12 mouse cellular contexts compared by ENCODE assay signal in the genomic region with DNA sequence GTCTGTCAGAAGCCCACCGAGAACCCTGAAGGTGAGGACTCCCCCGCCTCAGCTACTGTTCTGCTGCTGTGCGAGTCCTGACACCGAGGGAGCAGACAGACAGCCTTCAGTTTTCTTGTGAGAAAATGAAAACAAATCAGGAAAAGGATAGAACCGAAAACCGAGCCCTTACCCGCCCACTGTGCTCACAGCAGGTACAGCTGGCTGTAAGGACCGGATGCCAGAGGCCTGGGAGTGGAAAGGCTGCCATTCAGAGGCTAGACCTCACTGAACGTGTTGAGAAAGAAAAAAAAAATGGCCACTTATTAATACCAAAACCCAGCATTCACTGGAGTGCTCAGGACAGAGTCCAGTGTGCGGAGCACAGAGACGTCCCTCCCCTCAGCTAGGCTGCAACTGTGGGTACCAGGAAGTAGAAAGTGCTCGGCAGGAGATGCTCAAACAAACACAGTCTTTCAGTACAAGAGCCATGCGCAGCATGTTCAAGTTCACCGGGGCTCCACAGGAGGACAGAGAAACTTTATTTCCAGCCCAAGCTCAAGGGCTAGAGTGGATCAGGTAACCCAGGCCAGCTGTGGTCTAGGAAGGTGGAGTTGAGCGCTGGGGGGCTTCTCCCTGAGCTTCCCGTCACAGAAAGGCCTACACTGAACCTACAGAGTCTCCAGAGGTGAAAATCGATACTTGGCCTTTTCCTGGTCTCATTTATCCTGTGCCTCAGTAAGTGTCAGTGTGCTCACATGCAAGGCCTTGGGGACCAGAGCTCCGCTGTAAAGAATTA.
DNase-seq lines count a peak whose midpoint lies in the region; ATAC-seq and TF ChIP-seq lines count a peak whose summit lies in the region.
"Had no signal": no experiment of that assay in that cellular context is flagged by ENCODE, and none has a peak within 500 bp of the region (broad histone marks: within the 10 kb centered on the region; RNA-seq: fewer than 3 reads in every experiment).

No protein-coding gene starts in this region.

- H3K36me3 ChIP-seq in hindbrain, embryonic 10.5 days: peaks cover 98% of the 10 kb centered on the region
- peaks cover 19% of the 10 kb centered on the region for H3K36me3 ChIP-seq in hindbrain, postnatal 0 days (ENCODE audit: insufficient read depth, low read length)
- H3K36me3 ChIP-seq in E14TG2a.4 (ENCODE audit: insufficient read depth, low read length): peaks cover 8% of the 10 kb centered on the region; the same call in 1 of the 2 replicates
- H3K36me3 ChIP-seq in embryonic facial prominence, embryonic 13.5 days: peaks cover 52% of the 10 kb centered on the region
- H3K36me3 ChIP-seq in limb, embryonic 14.5 days (ENCODE audit: control insufficient read depth, insufficient read depth, low read length): peaks cover 48% of the 10 kb centered on the region

- WGBS in hindbrain, embryonic 10.5 days: 68% methylated on average over 18 of the region's 18 CpGs
- WGBS in hindbrain, postnatal 0 days: 66% methylated on average over 18 of the region's 18 CpGs
- 52% methylated on average over 18 of the region's 18 CpGs for WGBS in embryonic facial prominence, embryonic 13.5 days
- WGBS in limb, embryonic 14.5 days: 54% methylated on average over 18 of the region's 18 CpGs

- peak overlapping the region; percentile 56; the same call in 1 of the 2 replicates for H3K27ac ChIP-seq in hindbrain, embryonic 10.5 days
- H3K27ac ChIP-seq in hindbrain, postnatal 0 days: no peak overlapping the region
- peak overlapping the region; percentile 60 for H3K27ac ChIP-seq in embryonic facial prominence, embryonic 13.5 days
- H3K27ac ChIP-seq in limb, embryonic 14.5 days (replicated peaks; ENCODE audit: low read depth, low read length): peak overlapping the region; percentile 61
- H3K27ac ChIP-seq: liver, embryonic 14.5 days had no signal

- no peak for DNase-seq in hindbrain, embryonic 10.5 days (ENCODE audit: low spot score)
- DNase-seq in hindbrain, postnatal 0 days (ENCODE audit: low spot score): no peak
- no peak for DNase-seq in limb, embryonic 14.5 days (ENCODE audit: low spot score)
- no peak for DNase-seq in heart, adult 8-10 months (ENCODE audit: low spot score)
- no peak for DNase-seq in thymus, postnatal 36 days
- no peak for DNase-seq in frontal cortex, postnatal 25 days (ENCODE audit: low spot score in 2 of 2)
- DNase-seq: gastrocnemius, postnatal 10 days; heart, postnatal 10 days had no signal

- no peak for TF ChIP-seq CTCF in hindbrain, postnatal 0 days (IDR thresholded peaks at IDR 0.05; ENCODE audit: low read depth)
- TF ChIP-seq CTCF in E14TG2a.4 (conservative IDR thresholded peaks at IDR 0.05; ENCODE audit: low read length): no peak

- no peak overlapping the region for H3K4me3 ChIP-seq in hindbrain, embryonic 10.5 days
- H3K4me3 ChIP-seq in hindbrain, postnatal 0 days (ENCODE audit: low read length): no peak overlapping the region
- peak overlapping the region; percentile 26; the same call in 1 of the 2 replicates for H3K4me3 ChIP-seq in E14TG2a.4 (replicated peaks; ENCODE audit: low read length)
- H3K4me3 ChIP-seq in embryonic facial prominence, embryonic 13.5 days: no peak overlapping the region
- no peak overlapping the region for H3K4me3 ChIP-seq in limb, embryonic 14.5 days (replicated peaks; ENCODE audit: low read length)

- no peaks in the 10 kb centered on the region for H3K27me3 ChIP-seq in hindbrain, embryonic 10.5 days (ENCODE audit: insufficient read depth, poor library complexity, severe bottlenecking)
- H3K27me3 ChIP-seq in hindbrain, postnatal 0 days (ENCODE audit: insufficient read depth, low read length): no peaks in the 10 kb centered on the region
- H3K27me3 ChIP-seq in E14TG2a.4 (ENCODE audit: insufficient read depth, low read length): no peaks in the 10 kb centered on the region
- H3K27me3 ChIP-seq in embryonic facial prominence, embryonic 13.5 days: no peaks in the 10 kb centered on the region
- H3K27me3 ChIP-seq in limb, embryonic 14.5 days (ENCODE audit: control insufficient read depth, insufficient read depth, low read length): no peaks in the 10 kb centered on the region

- TF ChIP-seq POLR2A in limb, embryonic 14.5 days (IDR thresholded peaks at IDR 0.05; ENCODE audit: borderline replicate concordance, extremely low read depth, insufficient read depth, insufficient read length): no peak

- no peaks in the 10 kb centered on the region for H3K9me3 ChIP-seq in hindbrain, embryonic 10.5 days
- H3K9me3 ChIP-seq in hindbrain, postnatal 0 days (ENCODE audit: low read length): no peaks in the 10 kb centered on the region
- H3K9me3 ChIP-seq in E14TG2a.4 (ENCODE audit: low read length): no peaks in the 10 kb centered on the region
- H3K9me3 ChIP-seq in embryonic facial prominence, embryonic 13.5 days: no peaks in the 10 kb centered on the region
- H3K9me3 ChIP-seq in limb, embryonic 14.5 days (ENCODE audit: control insufficient read depth, low read length): no peaks in the 10 kb centered on the region

- ATAC-seq in hindbrain, postnatal 0 days: no peak
- ATAC-seq in embryonic facial prominence, embryonic 13.5 days (ENCODE audit: insufficient number of reproducible peaks, insufficient read depth, low FRiP score, low TSS enrichment, low read depth): no peak
- ATAC-seq in limb, embryonic 14.5 days (ENCODE audit: low FRiP score, low read depth): no peak

- H3K9ac ChIP-seq in hindbrain, postnatal 0 days (replicated peaks; ENCODE audit: low read length): no peak overlapping the region
- H3K9ac ChIP-seq in embryonic facial prominence, embryonic 13.5 days: no peak overlapping the region
- H3K9ac ChIP-seq in limb, embryonic 14.5 days (ENCODE audit: low read depth, low read length, severe bottlenecking): no peak overlapping the region
- H3K9ac ChIP-seq: liver, embryonic 14.5 days had no signal

- no peak overlapping the region for H3K4me2 ChIP-seq in hindbrain, postnatal 0 days (ENCODE audit: low read depth, low read length)
- H3K4me2 ChIP-seq in embryonic facial prominence, embryonic 13.5 days: no peak overlapping the region
- no peak overlapping the region for H3K4me2 ChIP-seq in limb, embryonic 14.5 days (replicated peaks; ENCODE audit: low read depth, low read length, severe bottlenecking)
- H3K4me2 ChIP-seq: midbrain, embryonic 11.5 days had no signal

- peaks cover 41% of the 10 kb centered on the region for H3K4me1 ChIP-seq in hindbrain, embryonic 10.5 days (replicated peaks)
- 0 out of 2 replicates have a peak, but pooled peaks cover 4% of the 10 kb centered on the region for H3K4me1 ChIP-seq in hindbrain, postnatal 0 days (ENCODE audit: insufficient read depth, low read length)
- peaks cover 56% of the 10 kb centered on the region for H3K4me1 ChIP-seq in E14TG2a.4 (replicated peaks; ENCODE audit: low read depth, low read length)
- H3K4me1 ChIP-seq in embryonic facial prominence, embryonic 13.5 days: peaks cover 93% of the 10 kb centered on the region
- peaks cover 48% of the 10 kb centered on the region for H3K4me1 ChIP-seq in limb, embryonic 14.5 days (ENCODE audit: control insufficient read depth, insufficient read depth, low read length)
